1 mouse cellular context compared by ENCODE assay signal in the genomic region with DNA sequence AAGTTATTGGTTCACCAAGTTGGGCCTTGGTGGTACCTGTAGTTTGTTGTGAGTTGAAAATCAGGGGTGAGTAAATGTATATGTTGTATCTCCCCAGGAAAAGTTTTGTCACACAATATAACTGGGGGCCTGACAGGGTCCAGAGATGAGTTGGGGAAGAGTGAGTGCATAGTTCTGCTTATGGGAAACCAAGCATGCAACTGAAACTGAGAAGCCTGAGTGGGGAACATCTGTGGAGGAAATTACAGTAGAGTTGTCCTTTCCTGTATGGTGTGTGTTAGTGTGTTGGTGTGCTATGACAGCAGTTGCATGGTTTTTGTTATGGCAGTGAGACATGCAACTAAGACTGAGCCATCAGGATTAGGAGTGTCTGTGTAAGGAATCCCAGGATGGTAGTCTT.
A peak's percentile ranks its signal among the peaks of the same experiment; 100 is the strongest.
TF ChIP-seq lines count a peak whose summit lies in the region.

No protein-coding gene starts in this region.

TF ChIP-seq in CH12.LX, 34 proteins besides CTCF, POLR2A, EP300 and RAD21 (continued from another document):
- peak; percentile 63; the same call in 1 of the 2 replicates for TF ChIP-seq JUN (IDR thresholded peaks at IDR 0.05; ENCODE audit: insufficient read depth, low read depth, low read length)
- TF ChIP-seq ETS1 (conservative IDR thresholded peaks at IDR 0.05; ENCODE audit: low read depth, low read length): peak; percentile 76
- peak; percentile 75 for TF ChIP-seq MAZ (IDR thresholded peaks at IDR 0.05; ENCODE audit: low read depth, low read length)
- no peak for TF ChIP-seq ZMIZ1 (IDR thresholded peaks at IDR 0.05; ENCODE audit: low read depth, low read length)
- TF ChIP-seq E2F4 (IDR thresholded peaks at IDR 0.05; ENCODE audit: insufficient replicate concordance, low read depth, low read length): no peak
- TF ChIP-seq MEF2A (IDR thresholded peaks at IDR 0.05; ENCODE audit: borderline replicate concordance, low read depth, low read length): peak; percentile 82; the same call in 1 of the 2 replicates
- no peak for TF ChIP-seq NRF1 (IDR thresholded peaks at IDR 0.05; ENCODE audit: low read depth, low read length)
- no peak for TF ChIP-seq TBP (conservative IDR thresholded peaks at IDR 0.05; ENCODE audit: low read depth, low read length)
TF ChIP-seq in CH12.LX: peak in this region for 17.
